7 mouse cellular contexts compared by ENCODE assay signal in genomic region chr1:74001449-74001820, GRCm38 (mm10).
DNase-seq lines count a peak whose midpoint lies in the region; ATAC-seq lines count a peak whose summit lies in the region.

No protein-coding gene starts in this region.

- peaks cover 9% of the 10 kb centered on the region; the same call in 1 of the 2 replicates for H3K36me3 ChIP-seq in lung, embryonic 15.5 days

- DNase-seq in c-Kit-positive CD71-positive TER-119-negative erythroid progenitor cells, embryonic 14.5 days (ENCODE audit: low read depth): peak; percentile 67
- DNase-seq in heart, postnatal 4 days: peak; percentile 85
- DNase-seq in adipocyte (ENCODE audit: low spot score): no peak
- DNase-seq in frontal cortex, adult 2 months (ENCODE audit: extremely low spot score in 1 of 2, low spot score in 1 of 2): no peak
- DNase-seq in right cerebral cortex, postnatal 25 days: no peak

- H3K4me1 ChIP-seq in lung, embryonic 15.5 days: peaks cover 93% of the 10 kb centered on the region

- WGBS in lung, embryonic 15.5 days: 50% methylated on average over 10 of the region's 10 CpGs

- H3K27ac ChIP-seq in lung, embryonic 15.5 days: peak overlapping the region; percentile 96

- H3K4me3 ChIP-seq in lung, embryonic 15.5 days: no peak overlapping the region

- no peaks in the 10 kb centered on the region for H3K27me3 ChIP-seq in lung, embryonic 15.5 days

- no peak overlapping the region for H3K4me2 ChIP-seq in lung, embryonic 15.5 days

- ATAC-seq in erythroblast, adult 5-6 weeks (replicated peaks; ENCODE audit: low FRiP score, poor library complexity, severe bottlenecking): peak; percentile 89
- no peak for ATAC-seq in lung, embryonic 15.5 days (ENCODE audit: borderline replicate concordance, extremely low read depth, low FRiP score, low TSS enrichment)

- H3K9me3 ChIP-seq in lung, embryonic 15.5 days: no peaks in the 10 kb centered on the region

- peak overlapping the region; percentile 14; the same call in 1 of the 2 replicates for H3K9ac ChIP-seq in lung, embryonic 15.5 days

Comparison
In these comparisons a context has a peak if more than half of its experiments do, and no peak if none do; other contexts are left out.
1. DNase-seq: peak in c-Kit-positive CD71-positive TER-119-negative erythroid progenitor cells, embryonic 14.5 days (single experiment) and heart, postnatal 4 days (single experiment); none in adipocyte (single experiment), frontal cortex, adult 2 months (0 of 2) and right cerebral cortex, postnatal 25 days (single experiment).